16 mouse cellular contexts compared by ENCODE assay signal in genomic region chr17:71206136-71206893, GRCm38 (mm10). TPM values are rescaled to one million over a fixed set of nuclear protein-coding genes. Genes with fewer than 3 reads are reported as not detected.
A peak's percentile ranks its signal among the peaks of the same experiment; 100 is the strongest.
DNase-seq lines count a peak whose midpoint lies in the region; ATAC-seq and TF ChIP-seq lines count a peak whose summit lies in the region.
"Had no signal": no experiment of that assay in that cellular context is flagged by ENCODE, and none has a peak within 500 bp of the region (broad histone marks: within the 10 kb centered on the region; RNA-seq: fewer than 3 reads in every experiment).

No protein-coding gene starts in this region.

- no peak for DNase-seq in heart, postnatal 36 days
- no peak for DNase-seq in G1E (ENCODE audit: low spot score)
- DNase-seq in right cerebral cortex, adult 18-20 months: no peak
- DNase-seq in embryo, embryonic 10 days (ENCODE audit: low spot score): no peak
- no peak for DNase-seq in hindbrain, embryonic 11.5 days (ENCODE audit: low spot score)
- DNase-seq: cerebellum, adult 2 months; heart, postnatal 10 days; kidney, adult 18-20 months; lung, postnatal 14 days; thymus, postnatal 4 days had no signal

- H3K4me2 ChIP-seq in heart, embryonic 12.5 days: peak overlapping the region; percentile 4; the same call in 1 of the 2 replicates
- H3K4me2 ChIP-seq in intestine, embryonic 15.5 days (replicated peaks): no peak overlapping the region
- H3K4me2 ChIP-seq in hindbrain, embryonic 11.5 days (replicated peaks; ENCODE audit: low read depth, low read length): no peak overlapping the region
- H3K4me2 ChIP-seq: limb, embryonic 13.5 days; midbrain, embryonic 11.5 days had no signal

- peaks cover 100% of the 10 kb centered on the region for H3K79me2 ChIP-seq in macrophage (ENCODE audit: inconsistent target)

- intact Hi-C loops in heart, postnatal 36 days (cut with DNase I): no loop called here

- TF ChIP-seq CTCF in G1E (IDR thresholded peaks at IDR 0.05; ENCODE audit: low read depth, low read length): no peak

- WGBS in heart, embryonic 12.5 days: 48% methylated on average over 12 of the region's 12 CpGs
- 25% methylated on average over 12 of the region's 12 CpGs for WGBS in intestine, embryonic 15.5 days
- 74% methylated on average over 12 of the region's 12 CpGs for WGBS in macrophage (ENCODE audit: missing documents)
- WGBS in hindbrain, embryonic 11.5 days: 81% methylated on average over 12 of the region's 12 CpGs

- no peak overlapping the region for H3K27ac ChIP-seq in heart, embryonic 12.5 days (ENCODE audit: poor library complexity, severe bottlenecking)
- no peak overlapping the region for H3K27ac ChIP-seq in intestine, embryonic 15.5 days
- H3K27ac ChIP-seq in macrophage: 0 out of 2 replicates have a peak overlapping the region, but pooled peaks have one; percentile 15
- no peak overlapping the region for H3K27ac ChIP-seq in hindbrain, embryonic 11.5 days (ENCODE audit: low read depth, low read length)
- H3K27ac ChIP-seq: layer of hippocampus, adult 2 months; limb, embryonic 13.5 days had no signal

- no peaks in the 10 kb centered on the region; the same call in 1 of the 2 replicates for H3K9me3 ChIP-seq in heart, embryonic 12.5 days (replicated peaks)
- H3K9me3 ChIP-seq in G1E (replicated peaks): peaks cover 5% of the 10 kb centered on the region; the same call in 1 of the 2 replicates
- H3K9me3 ChIP-seq in intestine, embryonic 15.5 days: no peaks in the 10 kb centered on the region
- no peaks in the 10 kb centered on the region for H3K9me3 ChIP-seq in hindbrain, embryonic 11.5 days (ENCODE audit: control insufficient read depth, low read length)

- H3K9ac ChIP-seq in heart, embryonic 12.5 days: no peak overlapping the region
- no peak overlapping the region for H3K9ac ChIP-seq in intestine, embryonic 15.5 days
- no peak overlapping the region for H3K9ac ChIP-seq in hindbrain, embryonic 11.5 days (ENCODE audit: low read depth, low read length)
- H3K9ac ChIP-seq: limb, embryonic 13.5 days had no signal

- H3K4me1 ChIP-seq in heart, embryonic 12.5 days (replicated peaks): peaks cover 34% of the 10 kb centered on the region
- peaks cover 66% of the 10 kb centered on the region for H3K4me1 ChIP-seq in G1E (ENCODE audit: insufficient read depth, low read depth, low read length)
- H3K4me1 ChIP-seq in intestine, embryonic 15.5 days (replicated peaks): peaks cover 3% of the 10 kb centered on the region; the same call in 1 of the 2 replicates
- no peaks in the 10 kb centered on the region for H3K4me1 ChIP-seq in hindbrain, embryonic 11.5 days (replicated peaks; ENCODE audit: control insufficient read depth, insufficient read depth, low read length)

- peaks cover 6% of the 10 kb centered on the region; the same call in 1 of the 2 replicates for H3K36me3 ChIP-seq in heart, embryonic 12.5 days
- H3K36me3 ChIP-seq in G1E (replicated peaks) (peaks cover 42% of the 10 kb centered on the region), macrophage (ENCODE audit: inconsistent target) (no peaks in the 10 kb centered on the region)
- H3K36me3 ChIP-seq in intestine, embryonic 15.5 days: no peaks in the 10 kb centered on the region
- no peaks in the 10 kb centered on the region for H3K36me3 ChIP-seq in hindbrain, embryonic 11.5 days (ENCODE audit: control insufficient read depth, insufficient read depth, low read length)

- ATAC-seq in heart, embryonic 12.5 days (ENCODE audit: insufficient number of reproducible peaks, low FRiP score): no peak
- ATAC-seq in G1E (ENCODE audit: extremely low read depth, insufficient number of reproducible peaks, low FRiP score, poor library complexity, severe bottlenecking): no peak
- peak; percentile 30 for ATAC-seq in intestine, embryonic 15.5 days
- no peak for ATAC-seq in hindbrain, embryonic 11.5 days (ENCODE audit: low FRiP score)

- H3K27me3 ChIP-seq in heart, embryonic 12.5 days (replicated peaks): no peaks in the 10 kb centered on the region
- no peaks in the 10 kb centered on the region for H3K27me3 ChIP-seq in G1E (ENCODE audit: insufficient read depth, low read length)
- no peaks in the 10 kb centered on the region for H3K27me3 ChIP-seq in intestine, embryonic 15.5 days (replicated peaks)
- H3K27me3 ChIP-seq in hindbrain, embryonic 11.5 days (ENCODE audit: control insufficient read depth, insufficient read depth, low read length): no peaks in the 10 kb centered on the region
- H3K27me3 ChIP-seq: limb, embryonic 13.5 days had no signal

- no peak overlapping the region for H3K4me3 ChIP-seq in heart, embryonic 12.5 days
- H3K4me3 ChIP-seq in G1E (ENCODE audit: low read depth, low read length): peak overlapping the region; percentile 69
- no peak overlapping the region for H3K4me3 ChIP-seq in intestine, embryonic 15.5 days (replicated peaks)
- no peak overlapping the region for H3K4me3 ChIP-seq in macrophage (ENCODE audit: inconsistent target)
- no peak overlapping the region for H3K4me3 ChIP-seq in hindbrain, embryonic 11.5 days (ENCODE audit: low read depth, low read length)
- H3K4me3 ChIP-seq: layer of hippocampus, adult 2 months; limb, embryonic 13.5 days had no signal

RNA-seq across cellular contexts. Expression of gene Lpin2, which starts 24.0 kb away (rescaled TPM):
- polyA plus RNA-seq in heart, embryonic 12.5 days (2016; fragmentation: Nextera tagmentation; extraction: Ambion mirVana): 22.1 and 23.8 TPM in 2 replicates
- total RNA-seq in heart, postnatal 36 days (2021): 1 to 10 TPM; 7.0 to 7.4 TPM
- total RNA-seq in G1E (2014; fragmentation: Nextera tagmentation): 112 and 169 TPM in 2 replicates
- 147 and 155 TPM in 2 replicates for total RNA-seq in G1E (2017)
- 37.3 and 44.3 TPM in 2 replicates for polyA plus RNA-seq in G1E (2012)
- 22.5 and 25.9 TPM in 2 replicates for polyA plus RNA-seq in intestine, embryonic 15.5 days (2015; fragmentation: Nextera tagmentation; extraction: Ambion mirVana)
- total RNA-seq in macrophage (2018; cell fraction: chromatin; rRNA removed): 1,000 to 10,000 TPM in 5 of 26 experiments, 100 to 1,000 TPM in 21; 253 to 2,419 (median 417) TPM
- 100 to 1,000 TPM in 4 of 26 experiments, 10 to 100 TPM in 22; 34.6 to 197 (median 49.3) TPM for total RNA-seq in macrophage (2018; cell fraction: cytosol; rRNA removed)
- total RNA-seq in macrophage (2018; cell fraction: nucleus; rRNA removed): 100 to 1,000 TPM; 124 to 913 (median 217) TPM
- 40.1 to 42.3 TPM (median 40.3 TPM) in 3 replicates for polyA plus RNA-seq in macrophage (2018)
- 33.8 and 39.4 TPM in 2 replicates for polyA plus RNA-seq in hindbrain, embryonic 11.5 days (2014; fragmentation: Nextera tagmentation; extraction: Ambion mirVana)
